Mouse (Mus musculus): ENCODE measurements around the gene Tmem102. TPM values are rescaled to one million over a fixed set of nuclear protein-coding genes. Genes with fewer than 3 reads are reported as not detected.

Tmem102 gene
- polyA plus RNA-seq, 1 experiment: not detected

DNA sequence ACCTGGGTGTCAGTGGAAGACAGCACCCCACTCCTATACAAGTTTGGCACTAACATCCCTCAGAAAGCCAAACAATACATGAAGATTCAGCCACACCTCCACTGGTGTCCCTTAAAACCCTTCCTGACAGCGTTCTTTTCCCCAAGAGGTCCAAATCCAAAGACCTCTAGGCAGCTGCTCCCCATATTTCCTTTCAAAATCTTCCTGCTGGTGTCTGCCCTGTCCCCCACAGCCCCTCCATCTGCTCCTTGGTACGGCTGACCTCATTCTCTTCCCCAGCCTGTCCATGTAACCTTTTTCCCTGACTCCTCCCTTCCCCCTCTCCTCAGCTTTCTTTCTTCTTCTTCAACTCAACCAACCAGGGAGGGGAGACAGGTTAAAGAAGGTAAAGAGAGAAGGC, 18.0 kb upstream of the Tmem102 start:
- H3K36me3 ChIP-seq (replicated peaks; ENCODE audit: low read length): peaks cover 29% of the 10 kb centered on the region

GRCm38 (mm10) chr11:69822080-69822479, 16.7 kb upstream of the Tmem102 start, which contains the start of gene Spem1:
Spem1 (minus strand) TSS chr11:69822180.
- Histone ChIP-seq H3K4me3 (replicated peaks) (no peak within 1 kb of the TSS), H3K27me3 (replicated peaks) (peaks cover 58% of the 10 kb centered on the region), H3K4me1 (peaks cover 8% of the 10 kb centered on the region; the same call in 1 of the 2 replicates), H3K36me3 (replicated peaks; ENCODE audit: low read length) (peaks cover 17% of the 10 kb centered on the region), H3K9me3 (peaks cover 22% of the 10 kb centered on the region)
- TF ChIP-seq FLI1 (IDR thresholded peaks at IDR 0.05; ENCODE audit: low read length) (no peak), GATA1 (IDR thresholded peaks at IDR 0.05; ENCODE audit: borderline replicate concordance, low read length) (no peak)

More for the DNA sequence above, 18.0 kb upstream of the Tmem102 start:
- no peak for TF ChIP-seq FLI1 (IDR thresholded peaks at IDR 0.05; ENCODE audit: low read length)
- no peak for TF ChIP-seq GATA1 (IDR thresholded peaks at IDR 0.05; ENCODE audit: borderline replicate concordance, low read length)
- H3K4me3 ChIP-seq (replicated peaks): no peak overlapping the region
- peaks cover 55% of the 10 kb centered on the region for H3K27me3 ChIP-seq (replicated peaks)
- peaks cover 15% of the 10 kb centered on the region for H3K9me3 ChIP-seq
- H3K4me1 ChIP-seq: peaks cover 8% of the 10 kb centered on the region; the same call in 1 of the 2 replicates

DNA sequence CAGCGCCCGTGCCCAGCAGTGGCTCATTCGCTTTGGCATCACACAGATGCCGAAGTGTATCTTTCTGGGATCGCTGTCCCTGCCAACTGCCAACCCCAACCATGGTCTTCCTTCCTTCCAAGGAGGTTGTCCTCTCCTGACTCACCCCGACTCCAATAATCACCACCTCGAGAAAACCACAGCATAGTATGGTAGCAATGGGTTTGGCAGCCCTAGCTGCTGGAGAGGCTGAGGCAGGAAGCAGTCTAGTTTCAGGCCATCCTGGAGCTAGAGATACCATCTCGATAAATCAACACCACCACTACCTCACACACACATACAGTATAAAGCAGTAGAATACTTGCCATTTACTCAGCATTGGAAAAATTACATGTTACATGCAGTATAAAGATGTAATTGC, 13.4 kb upstream of the Tmem102 start:
- Histone ChIP-seq H3K4me3 (replicated peaks) (no peak overlapping the region), H3K36me3 (replicated peaks; ENCODE audit: low read length) (no peaks in the 10 kb centered on the region), H3K27me3 (replicated peaks) (peaks cover 60% of the 10 kb centered on the region), H3K4me1 (peaks cover 8% of the 10 kb centered on the region; the same call in 1 of the 2 replicates), H3K9me3 (peaks cover 20% of the 10 kb centered on the region)
- TF ChIP-seq FLI1 (IDR thresholded peaks at IDR 0.05; ENCODE audit: low read length) (no peak), GATA1 (IDR thresholded peaks at IDR 0.05; ENCODE audit: borderline replicate concordance, low read length) (no peak)

DNA sequence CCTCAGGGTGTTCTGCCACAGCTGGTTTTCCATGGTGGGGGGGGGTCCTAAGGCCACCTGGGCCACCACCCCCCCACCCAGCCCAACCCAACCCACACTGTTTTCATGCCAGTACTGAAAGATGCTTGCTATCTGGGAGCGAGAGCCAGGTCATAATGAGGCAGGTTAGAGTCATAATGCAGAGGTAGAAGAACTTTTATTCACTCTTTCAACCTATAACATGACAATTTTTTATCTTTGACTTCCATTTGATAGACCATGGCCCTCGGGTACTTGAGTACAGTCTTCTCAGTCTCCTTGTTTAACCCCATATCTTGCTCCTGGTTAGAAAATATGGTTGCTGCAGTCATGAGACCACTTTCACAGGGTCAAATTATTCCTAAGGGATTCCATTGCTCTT, 12.9 kb upstream of the Tmem102 start, which contains the start of gene Spem2:
Spem2 (minus strand) TSS at position 101 of the 400 bp plus-strand sequence.
- Histone ChIP-seq H3K27me3 (replicated peaks) (peaks cover 61% of the 10 kb centered on the region), H3K36me3 (replicated peaks; ENCODE audit: low read length) (no peaks in the 10 kb centered on the region), H3K4me3 (replicated peaks) (no peak within 1 kb of the TSS), H3K4me1 (peaks cover 8% of the 10 kb centered on the region; the same call in 1 of the 2 replicates), H3K9me3 (peaks cover 20% of the 10 kb centered on the region)
- TF ChIP-seq FLI1 (IDR thresholded peaks at IDR 0.05; ENCODE audit: low read length) (no peak), GATA1 (IDR thresholded peaks at IDR 0.05; ENCODE audit: borderline replicate concordance, low read length) (no peak)

DNA sequence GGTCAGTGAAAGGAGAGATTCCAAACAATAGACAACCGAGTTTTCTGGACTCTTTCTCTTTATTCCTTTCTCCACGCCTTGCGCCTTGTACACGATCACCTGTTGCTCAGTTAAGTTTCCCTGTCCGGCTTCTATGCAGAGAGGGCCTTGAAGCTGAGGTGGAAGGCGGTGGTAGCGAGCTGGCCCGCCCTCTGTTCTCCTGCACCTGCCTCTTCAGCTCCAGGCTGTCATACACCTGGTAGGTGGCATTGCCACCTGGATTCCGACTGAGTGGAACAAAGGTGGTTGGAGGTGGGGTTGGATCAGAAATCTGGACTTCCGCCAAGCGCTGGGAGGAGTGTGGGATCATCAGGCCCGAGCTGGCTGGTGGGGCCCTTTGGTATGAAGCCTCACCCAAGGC, 11.1 kb upstream of the Tmem102 start:
- H3K27me3 ChIP-seq (replicated peaks): peaks cover 64% of the 10 kb centered on the region
- TF ChIP-seq FLI1 (IDR thresholded peaks at IDR 0.05; ENCODE audit: low read length): no peak
- no peak for TF ChIP-seq GATA1 (IDR thresholded peaks at IDR 0.05; ENCODE audit: borderline replicate concordance, low read length)
- H3K4me3 ChIP-seq (replicated peaks): no peak overlapping the region
- H3K36me3 ChIP-seq (replicated peaks; ENCODE audit: low read length): no peaks in the 10 kb centered on the region
- H3K4me1 ChIP-seq: peaks cover 8% of the 10 kb centered on the region; the same call in 1 of the 2 replicates
- H3K9me3 ChIP-seq: peaks cover 20% of the 10 kb centered on the region

DNA sequence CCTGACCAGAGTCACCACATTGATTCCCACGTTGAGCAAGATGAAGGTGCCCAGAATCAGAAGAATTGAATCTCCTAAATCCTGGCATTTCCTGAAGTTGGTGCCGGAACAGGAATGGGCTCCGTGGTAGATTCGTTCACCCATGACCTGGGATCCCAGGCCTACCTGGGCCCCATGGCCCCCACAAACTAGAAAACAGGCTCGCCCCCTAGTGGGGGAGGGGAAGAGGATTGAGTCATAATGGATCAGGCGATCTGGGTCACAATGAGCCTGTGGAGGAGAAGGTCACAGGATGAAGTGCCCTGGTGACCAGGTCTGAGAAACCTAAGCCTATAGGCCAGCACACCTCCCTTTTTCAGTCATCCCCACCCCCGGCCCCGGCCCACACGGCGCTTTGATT, 9.7 kb upstream of the Tmem102 start, which contains the start of gene Gm39566:
Gm39566 (minus strand) TSS at position 144 of the 400 bp plus-strand sequence.
- H3K4me3 ChIP-seq (replicated peaks): no peak within 1 kb of the TSS
- peaks cover 3% of the 10 kb centered on the region; the same call in 1 of the 2 replicates for H3K4me1 ChIP-seq
- TF ChIP-seq GATA1 (IDR thresholded peaks at IDR 0.05; ENCODE audit: borderline replicate concordance, low read length) (no peak), FLI1 (IDR thresholded peaks at IDR 0.05; ENCODE audit: low read length) (no peak)
- no peaks in the 10 kb centered on the region for H3K36me3 ChIP-seq (replicated peaks; ENCODE audit: low read length)
- peaks cover 69% of the 10 kb centered on the region for H3K27me3 ChIP-seq (replicated peaks)
- peaks cover 26% of the 10 kb centered on the region for H3K9me3 ChIP-seq

GRCm38 (mm10) chr11:69810280-69810679, 4.9 kb upstream of the Tmem102 start:
- Histone ChIP-seq H3K9me3 (peaks cover 7% of the 10 kb centered on the region), H3K36me3 (replicated peaks; ENCODE audit: low read length) (no peaks in the 10 kb centered on the region), H3K4me1 (no peaks in the 10 kb centered on the region), H3K4me3 (replicated peaks) (no peak overlapping the region), H3K27me3 (replicated peaks) (peaks cover 68% of the 10 kb centered on the region)
- TF ChIP-seq GATA1 (IDR thresholded peaks at IDR 0.05; ENCODE audit: borderline replicate concordance, low read length) (no peak), FLI1 (IDR thresholded peaks at IDR 0.05; ENCODE audit: low read length) (no peak)

DNA sequence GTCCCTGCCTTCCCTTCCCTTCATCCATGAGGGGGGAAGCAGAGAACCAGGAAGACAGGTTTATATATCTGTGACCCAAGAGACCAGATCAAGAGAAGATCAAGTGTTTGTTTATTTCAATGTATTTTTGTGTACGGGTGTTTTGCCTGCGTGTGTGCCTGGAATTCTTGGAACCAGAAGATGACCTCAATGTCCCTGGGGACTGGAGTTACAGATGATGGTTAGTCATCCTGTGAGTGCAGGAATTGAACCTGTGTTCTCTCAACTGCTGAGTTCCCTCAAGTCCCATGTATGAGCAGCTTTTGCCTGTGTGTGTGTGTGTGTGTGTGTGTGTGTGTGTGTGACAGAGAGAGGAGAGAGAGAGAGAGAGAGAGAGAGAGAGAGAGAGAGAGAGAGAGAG, 2.2 kb upstream of the Tmem102 start:
- TF ChIP-seq FLI1 (IDR thresholded peaks at IDR 0.05; ENCODE audit: low read length) (no peak), GATA1 (IDR thresholded peaks at IDR 0.05; ENCODE audit: borderline replicate concordance, low read length) (no peak)
- Histone ChIP-seq H3K4me3 (replicated peaks) (no peak overlapping the region), H3K36me3 (replicated peaks; ENCODE audit: low read length) (no peaks in the 10 kb centered on the region), H3K27me3 (replicated peaks) (peaks cover 69% of the 10 kb centered on the region), H3K9me3 (peaks cover 7% of the 10 kb centered on the region), H3K4me1 (peaks cover 21% of the 10 kb centered on the region)

DNA sequence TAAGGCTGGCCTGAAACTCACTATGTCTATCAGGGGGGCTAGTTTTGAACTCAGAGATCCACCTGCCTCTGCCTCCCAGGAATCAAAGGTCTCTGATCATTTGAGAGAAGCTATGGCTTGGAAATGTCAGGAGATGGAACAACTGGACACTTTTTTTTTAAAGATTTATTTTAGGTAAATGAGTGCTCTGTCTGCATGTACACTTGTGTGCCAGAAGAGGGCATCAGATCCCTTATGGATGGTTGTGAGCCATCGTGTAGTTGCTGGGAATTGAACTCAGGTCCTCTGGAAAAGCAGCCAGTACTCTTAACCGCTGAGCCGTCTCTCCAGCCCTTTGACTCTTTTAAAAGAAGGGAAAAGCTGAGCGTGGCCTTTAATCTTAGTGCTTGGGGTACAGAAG, 954 bp upstream of the Tmem102 start:
- Histone ChIP-seq H3K4me3 (replicated peaks) (no peak overlapping the region), H3K9me3 (peaks cover 7% of the 10 kb centered on the region), H3K36me3 (replicated peaks; ENCODE audit: low read length) (no peaks in the 10 kb centered on the region), H3K4me1 (peaks cover 34% of the 10 kb centered on the region), H3K27me3 (replicated peaks) (peaks cover 78% of the 10 kb centered on the region)
- no peak for TF ChIP-seq FLI1 (IDR thresholded peaks at IDR 0.05; ENCODE audit: low read length)
- no peak for TF ChIP-seq GATA1 (IDR thresholded peaks at IDR 0.05; ENCODE audit: borderline replicate concordance, low read length)

- TF ChIP-seq GATA1 (IDR thresholded peaks at IDR 0.05; ENCODE audit: borderline replicate concordance, low read length) (no peak), FLI1 (IDR thresholded peaks at IDR 0.05; ENCODE audit: low read length) (no peak)
- no peaks in the 10 kb centered on the region for H3K36me3 ChIP-seq (replicated peaks; ENCODE audit: low read length)
- peaks cover 2% of the 10 kb centered on the region; the same call in 1 of the 2 replicates for H3K9me3 ChIP-seq
- peaks cover 51% of the 10 kb centered on the region for H3K4me1 ChIP-seq
- no peak overlapping the region for H3K4me3 ChIP-seq (replicated peaks)
- H3K27me3 ChIP-seq (replicated peaks): peaks cover 83% of the 10 kb centered on the region
Observed at GRCm38 (mm10) chr11:69804652-69804940, 828 bp downstream of the Tmem102 start.
